Mouse (Mus musculus) heart, adult 2 months (tissue): ENCODE measurements at regions not wholly inside any gene's neighbourhood (a gene's known extent, or its start where the extent isn't known, plus 50 kb on each side); places are given as distances from the start of the nearest gene placed in this dataset.

Experiments used
- CTCF ChIP-seq: fragments of 200-600 bp; IDR thresholded peaks from 2 replicates; pipeline ENCODE4 v1.8.1; 2022; ENCODE audit warnings: antibody characterized with exemption, mild to moderate bottlenecking, moderate library complexity
- EP300 ChIP-seq: fragments of 200-500 bp; IDR thresholded peaks from 2 replicates; pipeline ENCODE4 v1.6.1; 2011; ENCODE audit warnings: low read depth, low read length, control low read depth; ENCODE audit not compliant: insufficient read depth
- POLR2A ChIP-seq: fragments of 200-500 bp; IDR thresholded peaks from 2 replicates; pipeline ENCODE4 v1.6.1; 2011; ENCODE audit warnings: mild to moderate bottlenecking, low read depth, low read length, control low read depth; ENCODE audit not compliant: insufficient read depth

GRCm38 (mm10) chr14:105818841-105819240 is 77.8 kb downstream of the Spry2 start:
- TF ChIP-seq CTCF (no peak), EP300 (no peak), POLR2A (no peak)
